In genomic region chr14:39051542-39051941, GRCm38 (mm10) we compare ENCODE assay signal across 23 mouse cellular contexts.
DNase-seq lines count a peak whose midpoint lies in the region; ATAC-seq and TF ChIP-seq lines count a peak whose summit lies in the region.
"Had no signal": no experiment of that assay in that cellular context is flagged by ENCODE, and none has a peak within 500 bp of the region (broad histone marks: within the 10 kb centered on the region; RNA-seq: fewer than 3 reads in every experiment).

No protein-coding gene starts in this region.

- no peak overlapping the region for H3K4me3 ChIP-seq in liver, embryonic 11.5 days (ENCODE audit: low read depth, low read length)
- no peak overlapping the region for H3K4me3 ChIP-seq in G1E (ENCODE audit: low read depth, low read length)
- H3K4me3 ChIP-seq in intestine, embryonic 15.5 days (replicated peaks) = no peak overlapping the region
- H3K4me3 ChIP-seq: forebrain, embryonic 10.5 days; forebrain, embryonic 13.5 days; heart, adult 2 months; heart, embryonic 10.5 days; heart, embryonic 13.5 days had no signal

- no peak for DNase-seq in liver, embryonic 11.5 days (ENCODE audit: low spot score)
- DNase-seq in liver (no peak), G1E (ENCODE audit: low spot score) (peak; percentile 0)
- DNase-seq in kidney, postnatal 10 days = no peak
- DNase-seq in kidney, adult 11 months = no peak
- DNase-seq: adrenal gland, adult 2 months; adrenal gland, postnatal 14 days; cerebellum, adult 11-12 months; cerebellum, adult 8-10 months; cerebellum, postnatal 10 days; gastrocnemius, postnatal 10 days; gastrocnemius, postnatal 36 days; heart, adult 2 months; heart, postnatal 14 days; heart, postnatal 4 days had no signal

- no peak overlapping the region for H3K4me2 ChIP-seq in liver, embryonic 11.5 days
- H3K4me2 ChIP-seq in intestine, embryonic 15.5 days (replicated peaks) = no peak overlapping the region
- H3K4me2 ChIP-seq: forebrain, embryonic 13.5 days; heart, embryonic 13.5 days; hindbrain, embryonic 14.5 days had no signal

- no peak for TF ChIP-seq CTCF in G1E (IDR thresholded peaks at IDR 0.05; ENCODE audit: low read depth, low read length)

- no peaks in the 10 kb centered on the region for H3K36me3 ChIP-seq in liver, embryonic 11.5 days (ENCODE audit: control insufficient read depth, insufficient read depth, low read length)
- H3K36me3 ChIP-seq in G1E (replicated peaks) = no peaks in the 10 kb centered on the region
- no peaks in the 10 kb centered on the region for H3K36me3 ChIP-seq in intestine, embryonic 15.5 days
- H3K36me3 ChIP-seq: forebrain, embryonic 10.5 days; heart, embryonic 10.5 days; heart, embryonic 13.5 days had no signal

- 0 out of 2 replicates have a peak, but pooled peaks have one; percentile 39 for ATAC-seq in liver, embryonic 11.5 days (replicated peaks; ENCODE audit: low FRiP score)
- peak; percentile 87 for ATAC-seq in G1E (ENCODE audit: extremely low read depth, insufficient number of reproducible peaks, low FRiP score, poor library complexity, severe bottlenecking)
- ATAC-seq in intestine, embryonic 15.5 days = peak; percentile 36; the same call in 1 of the 2 replicates
- ATAC-seq: forebrain, embryonic 13.5 days; forebrain, embryonic 16.5 days; hindbrain, postnatal 0 days had no signal

- no peak overlapping the region for H3K27ac ChIP-seq in liver, embryonic 11.5 days (ENCODE audit: low read depth, low read length)
- no peak overlapping the region for H3K27ac ChIP-seq in intestine, embryonic 15.5 days
- H3K27ac ChIP-seq: forebrain, embryonic 10.5 days; forebrain, embryonic 13.5 days; heart, adult 2 months; heart, embryonic 10.5 days; heart, embryonic 13.5 days; hindbrain, embryonic 14.5 days; hindbrain, postnatal 0 days had no signal

- no peaks in the 10 kb centered on the region for H3K9me3 ChIP-seq in liver, embryonic 11.5 days (ENCODE audit: control insufficient read depth, low read length)
- no peaks in the 10 kb centered on the region for H3K9me3 ChIP-seq in G1E (replicated peaks)
- no peaks in the 10 kb centered on the region for H3K9me3 ChIP-seq in intestine, embryonic 15.5 days
- H3K9me3 ChIP-seq: forebrain, embryonic 10.5 days; forebrain, embryonic 13.5 days; heart, embryonic 10.5 days; heart, embryonic 13.5 days had no signal

- whole genome bisulfite sequencing in liver, embryonic 11.5 days = 85% methylated on average over 2 of the region's 2 CpGs
- WGBS in intestine, embryonic 15.5 days = 67% methylated on average over 2 of the region's 2 CpGs

- no peaks in the 10 kb centered on the region for H3K27me3 ChIP-seq in liver, embryonic 11.5 days (replicated peaks; ENCODE audit: control insufficient read depth, insufficient read depth, low read length)
- H3K27me3 ChIP-seq in G1E (ENCODE audit: insufficient read depth, low read length) = no peaks in the 10 kb centered on the region
- no peaks in the 10 kb centered on the region for H3K27me3 ChIP-seq in intestine, embryonic 15.5 days (replicated peaks)
- H3K27me3 ChIP-seq: forebrain, embryonic 13.5 days; heart, embryonic 13.5 days had no signal

- H3K4me1 ChIP-seq in liver, embryonic 11.5 days (replicated peaks; ENCODE audit: control insufficient read depth, insufficient read depth, low read length) = no peaks in the 10 kb centered on the region
- peaks cover 21% of the 10 kb centered on the region for H3K4me1 ChIP-seq in G1E (ENCODE audit: insufficient read depth, low read depth, low read length)
- no peaks in the 10 kb centered on the region for H3K4me1 ChIP-seq in intestine, embryonic 15.5 days (replicated peaks)
- H3K4me1 ChIP-seq: forebrain, embryonic 10.5 days; forebrain, embryonic 13.5 days; heart, embryonic 10.5 days; heart, embryonic 13.5 days had no signal

- H3K9ac ChIP-seq in liver, embryonic 11.5 days (ENCODE audit: low read depth, low read length) = no peak overlapping the region
- no peak overlapping the region for H3K9ac ChIP-seq in intestine, embryonic 15.5 days
- H3K9ac ChIP-seq: forebrain, embryonic 13.5 days; heart, embryonic 13.5 days; hindbrain, embryonic 14.5 days had no signal

Comparison
In these comparisons a context has a peak if more than half of its experiments do, and no peak if none do; other contexts are left out.
1. ATAC-seq: peak in every context shown above with its lines; median percentile 87 in G1E; 39 in liver, embryonic 11.5 days; 36 in intestine, embryonic 15.5 days.